Mouse (Mus musculus) limb, embryonic 15.5 days (tissue): ENCODE measurements around the gene Prpf38b. TPM values are rescaled to one million over a fixed set of nuclear protein-coding genes. Genes with fewer than 3 reads are reported as not detected.

Experiments used
- ATAC-seq: fragments of 200-750 bp; cut with Nextera tagmentation; 2 replicates; pipeline ENCODE4 v1.8.0; 2017; ENCODE audit warnings: low read depth, moderate TSS enrichment; ENCODE audit not compliant: insufficient number of reproducible peaks, low FRiP score, low TSS enrichment
- H3K27ac ChIP-seq: fragments of 300-500 bp; sonication (generic); 2 replicates; pipeline ENCODE4 v1.5.1; 2015; ENCODE audit warnings: moderate library complexity, mild to moderate bottlenecking, inconsistent platforms
- H3K27me3 ChIP-seq: fragments of 300-500 bp; sonication (generic); 2 replicates; pipeline ENCODE4 v1.6.1; 2015; ENCODE audit warnings: inconsistent platforms
- H3K36me3 ChIP-seq: fragments of 300-500 bp; sonication (generic); 2 replicates; pipeline ENCODE4 v1.6.1; 2015; ENCODE audit warnings: inconsistent platforms
- H3K4me1 ChIP-seq: fragments of 300-500 bp; sonication (generic); 2 replicates; pipeline ENCODE4 v1.6.1; 2015; ENCODE audit warnings: inconsistent platforms
- H3K4me2 ChIP-seq: fragments of 300-500 bp; sonication (generic); 2 replicates; pipeline ENCODE4 v1.6.1; 2015; ENCODE audit warnings: mild to moderate bottlenecking, inconsistent platforms
- H3K4me3 ChIP-seq: fragments of 300-500 bp; sonication (generic); 2 replicates; pipeline ENCODE4 v1.5.1; 2015; ENCODE audit warnings: mild to moderate bottlenecking, inconsistent platforms
- H3K9ac ChIP-seq: fragments of 300-500 bp; sonication (generic); 2 replicates; pipeline ENCODE4 v1.6.1; 2015; ENCODE audit warnings: inconsistent platforms
- H3K9me3 ChIP-seq: fragments of 300-500 bp; sonication (generic); 2 replicates; pipeline ENCODE4 v1.6.1; 2016; ENCODE audit warnings: inconsistent platforms
- WGBS: fragments of 180-500 bp; shearing (Covaris S2); methylation state at CpG from one replicate; pipeline ENCODE4 v1.1.7; 2015; 5-methylcytosine and 5-hydroxymethylcytosine counted together
- polyA plus RNA-seq: library from polyadenylated mRNA; unstranded; fragments of >200 nt; fragmentation: Nextera tagmentation; extraction: Ambion mirVana; gene quantifications from 2 replicates; pipeline ENCODE4 v1.2.1, GENCODE M21; 2015

Prpf38b gene
- polyA plus RNA-seq, 1 experiment from 2014 or later: 74.7 TPM

DNA sequence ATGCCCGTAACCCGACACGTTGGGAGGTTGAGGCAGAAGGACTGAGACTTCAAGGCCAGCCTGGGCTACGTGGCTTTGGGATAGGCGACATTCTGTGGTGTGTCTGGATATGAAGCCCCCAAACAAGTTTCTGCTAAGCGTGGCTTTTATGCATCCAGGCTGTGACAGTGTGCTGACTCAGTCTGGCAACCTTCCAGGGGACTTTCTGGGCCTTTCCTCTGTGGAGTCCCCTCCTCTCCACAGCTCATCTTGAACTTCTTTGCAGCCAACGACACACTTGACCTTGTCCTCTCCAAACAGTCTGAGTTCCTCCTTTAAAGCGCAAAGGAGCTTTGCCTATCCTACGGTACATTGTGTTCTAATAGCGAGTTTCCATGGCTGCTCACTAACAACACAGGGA lies 55.7 kb downstream of the Prpf38b start:
- no peak overlapping the region for H3K4me2 ChIP-seq
- peaks cover 48% of the 10 kb centered on the region for H3K4me1 ChIP-seq
- no peak for ATAC-seq
- H3K4me3 ChIP-seq: no peak overlapping the region
- H3K27ac ChIP-seq: peak overlapping the region; percentile 70
- H3K9ac ChIP-seq: no peak overlapping the region; the same call in 1 of the 2 replicates
- H3K9me3 ChIP-seq: no peaks in the 10 kb centered on the region
- 61% methylated on average over 10 of the region's 10 CpGs for WGBS
- H3K27me3 ChIP-seq: no peaks in the 10 kb centered on the region
- no peaks in the 10 kb centered on the region for H3K36me3 ChIP-seq

DNA sequence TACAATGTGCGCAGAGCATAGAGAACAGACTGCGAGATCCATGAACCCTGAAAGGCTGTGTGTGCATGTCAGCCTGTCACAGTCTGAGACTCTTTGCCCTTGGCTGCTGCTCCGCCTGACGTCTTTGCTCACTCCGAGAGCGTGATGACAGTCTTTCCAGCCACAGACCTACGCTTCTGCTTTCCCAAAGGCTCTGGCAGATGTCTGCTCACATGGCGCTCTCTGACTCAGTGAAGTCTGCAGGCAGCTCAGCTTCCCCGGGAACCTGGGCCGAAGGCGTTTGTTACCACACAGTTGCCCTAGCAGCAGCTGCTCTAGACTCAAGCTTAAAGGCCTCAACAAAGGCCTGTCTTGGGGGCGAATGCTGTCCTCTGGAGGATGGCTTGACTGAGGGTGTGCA lies 56.2 kb downstream of the Prpf38b start:
- WGBS: 53% methylated on average over 12 of the region's 12 CpGs
- H3K27me3 ChIP-seq: no peaks in the 10 kb centered on the region
- ATAC-seq: no peak
- peak overlapping the region; percentile 70 for H3K27ac ChIP-seq
- no peak overlapping the region for H3K4me3 ChIP-seq
- peaks cover 50% of the 10 kb centered on the region for H3K4me1 ChIP-seq
- H3K36me3 ChIP-seq: no peaks in the 10 kb centered on the region
- no peak overlapping the region for H3K4me2 ChIP-seq
- H3K9me3 ChIP-seq: no peaks in the 10 kb centered on the region
- no peak overlapping the region for H3K9ac ChIP-seq

DNA sequence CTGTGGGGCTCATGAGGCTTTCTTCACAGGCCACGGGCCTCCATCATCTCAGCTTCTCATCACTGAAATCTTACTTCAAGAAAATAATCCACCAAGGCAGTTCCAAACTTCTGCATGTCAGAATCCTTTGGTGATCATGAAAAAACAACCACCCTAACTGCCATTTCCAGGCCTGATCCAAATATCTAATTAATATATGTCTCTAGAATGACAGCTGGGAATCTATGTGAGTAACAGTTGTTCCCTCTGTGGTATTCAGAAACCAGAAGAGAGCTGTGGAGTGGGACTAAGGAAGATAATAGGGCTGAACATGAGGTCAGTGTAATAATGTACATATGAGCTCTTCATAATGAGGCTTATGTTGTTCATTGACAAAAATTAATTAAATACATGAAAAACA lies 58.3 kb downstream of the Prpf38b start:
- Histone ChIP-seq H3K4me3 (no peak overlapping the region), H3K9ac (no peak overlapping the region), H3K27ac (no peak overlapping the region), H3K36me3 (no peaks in the 10 kb centered on the region), H3K9me3 (no peaks in the 10 kb centered on the region), H3K4me2 (no peak overlapping the region), H3K4me1 (peaks cover 37% of the 10 kb centered on the region), H3K27me3 (no peaks in the 10 kb centered on the region)
- ATAC-seq: no peak
- 76% methylated on average over 1 of the region's 1 CpGs for WGBS

Other genes starting within 250 kb of the Prpf38b start
- 95.9 and 103 TPM in 2 replicates for gene Gpsm2, start 189.4 kb downstream of the Prpf38b start, polyA plus RNA-seq
- 1.3 and 1.5 TPM in 2 replicates for gene Aknad1, start 172.1 kb downstream of the Prpf38b start, polyA plus RNA-seq
- 46.6 and 51.8 TPM in 2 replicates for gene Stxbp3, start 71.2 kb downstream of the Prpf38b start, polyA plus RNA-seq
- 0.29 and 0.79 TPM in 2 replicates for gene Fndc7, start 21.7 kb downstream of the Prpf38b start, polyA plus RNA-seq
- gene Henmt1, start 28.1 kb upstream of the Prpf38b start, polyA plus RNA-seq: 0.51 and 1.00 TPM in 2 replicates
- not detected in 2 replicates for gene Gm9857, start 28.7 kb upstream of the Prpf38b start, polyA plus RNA-seq
- 12.1 and 12.3 TPM in 2 replicates for gene Fam102b, start 115.9 kb upstream of the Prpf38b start, polyA plus RNA-seq
- not detected in 2 replicates for gene Slc25a54, start 168.7 kb upstream of the Prpf38b start, polyA plus RNA-seq
- 48.5 and 50.3 TPM in 2 replicates for gene Slc25a24, start 211.4 kb upstream of the Prpf38b start, polyA plus RNA-seq